Mouse (Mus musculus): ENCODE measurements around the gene Pprc1.
A peak's percentile ranks its signal among the peaks of the same experiment; 100 is the strongest.

The Pprc1 gene

GRCm38 (mm10) chr19:46044271-46044992 lies at the start of gene Pprc1:
Gene Pprc1 (plus strand): TSS chr19:46044886.
- DNase-seq, result peak; percentile 60 to 76

- DNase-seq, result no peak
Observed at GRCm38 (mm10) chr19:45997365-45997764, 47.3 kb upstream of the Pprc1 start.

- DNase-seq, result peak; percentile 94 to 97
Observed at GRCm38 (mm10) chr19:45997785-45998693, 46.6 kb upstream of the Pprc1 start, which contains the start of gene Armh3. Gene Armh3 (minus strand): TSS chr19:45998488.

GRCm38 (mm10) chr19:45998694-45999217 lies 45.9 kb upstream of the Pprc1 start:
- DNase-seq, result no peak

GRCm38 (mm10) chr19:45999378-45999777 lies 45.3 kb upstream of the Pprc1 start:
- DNase-seq, result no peak

GRCm38 (mm10) chr19:46002279-46002678 lies 42.4 kb upstream of the Pprc1 start:
- DNase-seq, result no peak

GRCm38 (mm10) chr19:46003371-46004226 lies 41.1 kb upstream of the Pprc1 start, which contains the start of gene Hps6:
Gene Hps6 (plus strand): TSS chr19:46003508.
- DNase-seq, result peak; percentile 86 to 93

GRCm38 (mm10) chr19:46004814-46005466 lies 39.7 kb upstream of the Pprc1 start:
- DNase-seq, result no peak

GRCm38 (mm10) chr19:46005680-46006079 lies 39.0 kb upstream of the Pprc1 start:
- no peak for DNase-seq

GRCm38 (mm10) chr19:46014572-46015178 lies 30.0 kb upstream of the Pprc1 start:
- DNase-seq, result peak; percentile 94 to 95

- DNase-seq, result no peak
Observed at GRCm38 (mm10) chr19:46016023-46016422, 28.7 kb upstream of the Pprc1 start.

GRCm38 (mm10) chr19:46024959-46025358 lies 19.7 kb upstream of the Pprc1 start:
- DNase-seq, result peak in 1 of 2 experiments; percentile 44

GRCm38 (mm10) chr19:46026567-46026966 lies 18.1 kb upstream of the Pprc1 start:
- no peak for DNase-seq

- DNase-seq, result no peak
Observed at GRCm38 (mm10) chr19:46028747-46029320, 15.9 kb upstream of the Pprc1 start.

GRCm38 (mm10) chr19:46029652-46030051 lies 15.0 kb upstream of the Pprc1 start:
- no peak for DNase-seq

GRCm38 (mm10) chr19:46030196-46030983 lies 14.3 kb upstream of the Pprc1 start:
- no peak for DNase-seq

GRCm38 (mm10) chr19:46031689-46032432 lies 12.8 kb upstream of the Pprc1 start:
- no peak for DNase-seq

- DNase-seq, result no peak
Observed at GRCm38 (mm10) chr19:46032731-46033510, 11.8 kb upstream of the Pprc1 start.

- DNase-seq, result no peak
Observed at GRCm38 (mm10) chr19:46033911-46034310, 10.8 kb upstream of the Pprc1 start.

Data from kidney, postnatal 4 days (tissue).